Comparison of ENCODE assay signal across 8 mouse cellular contexts in genomic region chr6:49209881-49210854, GRCm38 (mm10). TPM values are rescaled to one million over a fixed set of nuclear protein-coding genes. Genes with fewer than 3 reads are reported as not detected.
DNase-seq lines count a peak whose midpoint lies in the region; ATAC-seq and TF ChIP-seq lines count a peak whose summit lies in the region.

No protein-coding gene starts in this region.

- H3K9ac ChIP-seq in forebrain, embryonic 16.5 days (replicated peaks; ENCODE audit: low read depth, low read length) = no peak overlapping the region
- peak overlapping the region; percentile 53; the same call in 1 of the 2 replicates for H3K9ac ChIP-seq in kidney, embryonic 16.5 days (replicated peaks; ENCODE audit: low read length)
- H3K9ac ChIP-seq in midbrain, embryonic 12.5 days (replicated peaks) = peak overlapping the region; percentile 44

- DNase-seq in spleen, postnatal 4 days (ENCODE audit: low spot score in 2 of 2) = peak; percentile 30 to 65
- no peak for DNase-seq in spleen, adult 12 weeks (ENCODE audit: low spot score)
- DNase-seq in cerebellum, adult 2 months = no peak
- no peak for DNase-seq in layer of hippocampus, adult 9-11 months

- TF ChIP-seq CTCF in cerebellum, adult 2 months (IDR thresholded peaks at IDR 0.05; ENCODE audit: borderline replicate concordance, insufficient read depth, low read depth, low read length) = no peak

- H3K4me3 ChIP-seq in forebrain, embryonic 16.5 days (replicated peaks; ENCODE audit: low read length) = peak overlapping the region; percentile 12; the same call in 1 of the 2 replicates
- H3K4me3 ChIP-seq in kidney, embryonic 16.5 days (ENCODE audit: low read length) = peak overlapping the region; percentile 35
- peak overlapping the region; percentile 26 for H3K4me3 ChIP-seq in midbrain, embryonic 12.5 days
- no peak overlapping the region for H3K4me3 ChIP-seq in cerebellum, adult 2 months (replicated peaks; ENCODE audit: insufficient read depth, low read depth, low read length)

- no peaks in the 10 kb centered on the region for H3K36me3 ChIP-seq in forebrain, embryonic 16.5 days (ENCODE audit: control insufficient read depth, insufficient read depth)
- no peaks in the 10 kb centered on the region; the same call in 1 of the 2 replicates for H3K36me3 ChIP-seq in kidney, embryonic 16.5 days (ENCODE audit: insufficient read depth, low read length)
- peaks cover 25% of the 10 kb centered on the region for H3K36me3 ChIP-seq in midbrain, embryonic 12.5 days

- H3K27me3 ChIP-seq in forebrain, embryonic 16.5 days (replicated peaks; ENCODE audit: control insufficient read depth, insufficient read depth, low read length) = no peaks in the 10 kb centered on the region
- H3K27me3 ChIP-seq in kidney, embryonic 16.5 days (ENCODE audit: insufficient read depth, low read length) = no peaks in the 10 kb centered on the region
- no peaks in the 10 kb centered on the region for H3K27me3 ChIP-seq in midbrain, embryonic 12.5 days
- H3K27me3 ChIP-seq in cerebellum, adult 2 months (ENCODE audit: control insufficient read depth, insufficient read depth, low read length) = peaks cover 14% of the 10 kb centered on the region; the same call in 1 of the 2 replicates

- H3K9me3 ChIP-seq in forebrain, embryonic 16.5 days (ENCODE audit: control insufficient read depth, low read length) = no peaks in the 10 kb centered on the region
- H3K9me3 ChIP-seq in kidney, embryonic 16.5 days (ENCODE audit: low read length) = no peaks in the 10 kb centered on the region
- H3K9me3 ChIP-seq in midbrain, embryonic 12.5 days = no peaks in the 10 kb centered on the region

- no peak for TF ChIP-seq POLR2A in cerebellum, adult 2 months (IDR thresholded peaks at IDR 0.05; ENCODE audit: borderline replicate concordance, insufficient read depth, low read length)

- peaks cover 39% of the 10 kb centered on the region for H3K4me1 ChIP-seq in forebrain, embryonic 16.5 days (replicated peaks; ENCODE audit: control insufficient read depth, insufficient read depth, low read length)
- peaks cover 48% of the 10 kb centered on the region for H3K4me1 ChIP-seq in kidney, embryonic 16.5 days (ENCODE audit: insufficient read depth, low read length)
- H3K4me1 ChIP-seq in midbrain, embryonic 12.5 days = peaks cover 36% of the 10 kb centered on the region
- no peaks in the 10 kb centered on the region for H3K4me1 ChIP-seq in cerebellum, adult 2 months (ENCODE audit: control insufficient read depth, insufficient read depth, low read length)

- peak overlapping the region; percentile 45 for H3K4me2 ChIP-seq in forebrain, embryonic 16.5 days (ENCODE audit: low read length)
- H3K4me2 ChIP-seq in kidney, embryonic 16.5 days (replicated peaks; ENCODE audit: low read depth, low read length) = peak overlapping the region; percentile 45
- peak overlapping the region; percentile 92 for H3K4me2 ChIP-seq in midbrain, embryonic 12.5 days (replicated peaks)

- no peak for ATAC-seq in forebrain, embryonic 16.5 days
- ATAC-seq in kidney, embryonic 16.5 days (ENCODE audit: low FRiP score, low TSS enrichment) = peak; percentile 84
- no peak for ATAC-seq in midbrain, embryonic 12.5 days (ENCODE audit: low FRiP score, low read depth)
- no peak for ATAC-seq in frontal cortex, adult (ENCODE audit: low TSS enrichment)

- H3K27ac ChIP-seq in forebrain, embryonic 16.5 days (ENCODE audit: low read length) = no peak overlapping the region
- peak overlapping the region; percentile 76 for H3K27ac ChIP-seq in kidney, embryonic 16.5 days (ENCODE audit: low read length)
- H3K27ac ChIP-seq in midbrain, embryonic 12.5 days (replicated peaks) = peak overlapping the region; percentile 4; the same call in 1 of the 2 replicates
- H3K27ac ChIP-seq in cerebellum, adult 2 months (ENCODE audit: insufficient read depth, low read length) = no peak overlapping the region

- WGBS in forebrain, embryonic 16.5 days = 10% methylated on average over 14 of the region's 14 CpGs
- 8% methylated on average over 14 of the region's 14 CpGs for WGBS in kidney, embryonic 16.5 days
- 10% methylated on average over 14 of the region's 14 CpGs for WGBS in midbrain, embryonic 12.5 days
- WGBS in cerebellum, adult 2 months = 34% methylated on average over 14 of the region's 14 CpGs

RNA-seq across cellular contexts. Expression of gene Igf2bp3, which starts 4.6 kb away (rescaled TPM):
- polyA plus RNA-seq in forebrain, embryonic 16.5 days (2015; fragmentation: Nextera tagmentation; extraction: Ambion mirVana) = 34.1 and 39.0 TPM in 2 replicates
- polyA plus RNA-seq in kidney, embryonic 16.5 days (2015; fragmentation: Nextera tagmentation; extraction: Ambion mirVana) = 40.8 and 44.4 TPM in 2 replicates
- 114 and 122 TPM in 2 replicates for polyA plus RNA-seq in midbrain, embryonic 12.5 days (2016; fragmentation: Nextera tagmentation; extraction: Ambion mirVana)
- 0.08 and 0.10 TPM in 2 replicates for polyA plus RNA-seq in cerebellum, adult 2 months (2012; rRNA removed)

RNA-seq across cellular contexts. Expression of gene Tra2a, which starts 53.7 kb away (rescaled TPM):
- polyA plus RNA-seq in forebrain, embryonic 16.5 days (2015; fragmentation: Nextera tagmentation; extraction: Ambion mirVana) = 154 and 163 TPM in 2 replicates
- 121 and 125 TPM in 2 replicates for polyA plus RNA-seq in kidney, embryonic 16.5 days (2015; fragmentation: Nextera tagmentation; extraction: Ambion mirVana)
- polyA plus RNA-seq in midbrain, embryonic 12.5 days (2016; fragmentation: Nextera tagmentation; extraction: Ambion mirVana) = 160 and 162 TPM in 2 replicates
- 94.9 and 97.6 TPM in 2 replicates for polyA plus RNA-seq in cerebellum, adult 2 months (2012; rRNA removed)

Comparison
In these comparisons a context has a peak if more than half of its experiments do, and no peak if none do; other contexts are left out.
1. DNase-seq: peak in spleen, postnatal 4 days (2 of 2); none in spleen, adult 12 weeks (single experiment), cerebellum, adult 2 months (0 of 2) and layer of hippocampus, adult 9-11 months (single experiment).
2. H3K27ac ChIP-seq: peak in kidney, embryonic 16.5 days (single experiment) and midbrain, embryonic 12.5 days (single experiment); none in forebrain, embryonic 16.5 days (single experiment) and cerebellum, adult 2 months (single experiment).
3. RNA of gene Igf2bp3, which starts 4.6 kb away (polyA plus RNA-seq): 114 to 122 TPM in midbrain, embryonic 12.5 days, 40.8 to 44.4 TPM in kidney, embryonic 16.5 days and 34.1 to 39.0 TPM in forebrain, embryonic 16.5 days; 0.08 to 0.10 TPM in cerebellum, adult 2 months; every median in the first group is over 10 times any median in the second.
4. Peak in every context shown above with its lines, with median percentiles within 50 percentile points of each other: H3K4me2 ChIP-seq.